Mouse (Mus musculus) kidney, adult 9 months (tissue): ENCODE data around the gene Slc11a2.

Experiments used
- DNase-seq: peaks from one replicate; pipeline ENCODE4 v3.0.0; 2022

Slc11a2 gene

DNA sequence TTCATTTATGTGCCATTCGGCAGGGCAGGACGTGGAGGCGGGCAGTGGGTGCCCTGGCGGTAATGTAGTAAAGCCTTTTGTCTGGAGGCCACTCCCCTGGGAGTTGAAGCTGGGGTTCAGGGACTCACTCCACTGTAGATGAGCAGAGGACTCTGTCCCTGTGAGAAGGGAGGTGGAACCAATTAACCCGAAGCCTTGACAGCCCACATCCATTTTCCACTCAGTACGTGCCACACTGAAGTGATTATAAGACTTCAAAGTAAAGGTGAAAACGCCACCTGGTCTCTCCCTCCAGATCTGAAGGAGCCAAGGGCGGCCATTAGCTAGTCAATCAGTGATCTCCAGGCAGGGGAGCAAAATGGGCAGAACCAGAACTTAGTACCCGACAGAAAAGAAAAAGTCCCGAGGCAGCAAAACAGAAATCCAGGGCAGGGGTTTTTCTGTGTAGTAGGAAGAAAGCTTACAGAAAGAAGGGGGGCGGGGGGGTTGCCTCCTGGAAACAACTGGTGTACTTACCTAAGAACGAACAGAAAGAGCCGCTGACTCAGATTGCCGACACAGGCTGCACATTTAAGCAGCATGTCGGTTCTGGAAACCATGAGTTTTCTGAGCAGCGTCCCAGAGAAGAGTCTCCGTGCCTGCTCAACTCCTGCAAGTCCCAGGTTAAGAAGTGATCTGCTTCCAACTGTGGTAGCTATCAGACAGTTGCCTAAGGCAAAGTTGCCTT is at the start of gene Slc11a2:
Gene Slc11a2, minus strand, starts transcription at position 677 of the 727 bp plus-strand sequence.
- peak; percentile 80 for DNase-seq

DNA sequence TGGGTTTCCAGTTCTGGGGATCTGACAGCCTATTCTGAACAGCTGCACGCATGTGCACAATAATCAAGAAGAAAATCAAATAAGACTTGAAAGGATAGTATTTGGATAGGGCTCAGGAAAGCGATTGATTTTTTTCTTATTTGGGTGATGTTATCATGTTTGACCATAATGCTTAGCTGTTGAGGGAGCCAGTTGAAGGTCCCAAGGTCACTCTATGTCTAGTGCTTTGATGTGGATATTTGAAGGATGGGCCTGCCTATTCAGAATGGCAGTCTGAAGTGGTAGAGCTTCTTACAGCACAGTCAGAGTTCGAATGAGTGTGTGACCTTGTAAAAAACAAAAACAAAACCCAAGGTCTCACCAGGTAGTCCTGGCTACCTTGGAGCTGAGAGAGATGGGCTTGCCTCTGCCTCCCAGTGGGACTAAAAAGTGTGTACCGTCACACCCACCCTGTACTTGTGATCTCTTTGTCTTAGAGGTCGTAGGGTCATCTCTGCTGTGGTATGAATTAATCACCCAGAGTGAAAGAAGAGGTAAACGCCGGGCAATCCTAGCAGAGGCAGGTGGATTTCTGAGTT is 49.1 kb upstream of the Slc11a2 start:
- no peak for DNase-seq

GRCm38 (mm10) chr15:100470037-100470436 is 45.2 kb upstream of the Slc11a2 start:
- peak; percentile 60 for DNase-seq

- no peak for DNase-seq
Measured at GRCm38 (mm10) chr15:100469189-100469545, 44.3 kb upstream of the Slc11a2 start.

DNA sequence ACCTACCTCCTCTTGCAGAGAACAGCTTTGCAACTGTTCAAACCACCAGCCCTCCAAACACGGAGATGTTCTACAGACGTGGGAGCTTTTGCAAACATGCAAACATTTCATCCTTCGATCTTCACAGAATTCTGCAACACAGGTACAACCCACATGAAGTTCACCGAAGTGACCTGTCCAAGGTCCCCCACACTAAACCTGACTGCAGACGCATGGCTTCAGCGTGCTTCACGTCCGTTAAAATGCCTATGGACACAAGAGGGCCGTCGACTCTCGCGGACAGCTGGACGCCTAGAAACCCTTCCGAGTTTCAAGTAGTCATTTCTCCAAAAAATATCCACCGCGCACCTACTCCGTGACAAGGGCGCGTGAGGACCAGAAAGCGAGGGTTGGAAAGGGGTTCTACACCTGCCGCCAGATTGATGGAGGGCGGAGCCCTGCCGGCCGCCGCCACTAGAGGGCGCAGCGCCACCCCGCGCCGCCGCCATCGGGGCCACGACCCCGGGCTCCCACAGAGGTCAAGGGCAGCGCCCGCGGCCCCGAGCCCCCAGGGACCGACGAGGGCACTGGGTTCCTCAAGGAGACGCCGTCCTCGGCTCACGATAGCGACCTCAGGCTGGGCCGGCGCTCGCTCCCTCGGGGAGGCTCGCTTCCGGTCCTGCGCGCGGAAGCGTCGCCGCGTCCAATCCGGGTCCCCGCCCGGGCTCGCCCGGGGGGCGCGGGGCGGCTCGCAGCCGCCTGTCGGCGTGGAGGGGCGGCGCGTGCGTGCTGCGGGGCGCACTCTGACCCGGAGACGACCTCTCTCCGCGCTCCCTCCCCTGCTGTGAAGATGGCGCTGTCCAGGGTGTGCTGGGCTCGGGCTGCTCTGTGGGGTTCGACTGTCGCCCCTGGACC is 43.7 kb upstream of the Slc11a2 start, which contains the start of gene Letmd1:
Gene Letmd1, plus strand, starts transcription at position 729 of the 894 bp plus-strand sequence.
- peak; percentile 91 for DNase-seq

GRCm38 (mm10) chr15:100467738-100468137 is 42.9 kb upstream of the Slc11a2 start:
- DNase-seq = no peak

GRCm38 (mm10) chr15:100465432-100465831 is 40.6 kb upstream of the Slc11a2 start:
- DNase-seq = no peak

GRCm38 (mm10) chr15:100463712-100464111 is 38.8 kb upstream of the Slc11a2 start:
- DNase-seq = peak; percentile 90

GRCm38 (mm10) chr15:100462086-100462485 is 37.2 kb upstream of the Slc11a2 start:
- DNase-seq = peak; percentile 92

- no peak for DNase-seq
Measured at GRCm38 (mm10) chr15:100461646-100462045, 36.8 kb upstream of the Slc11a2 start.

DNA sequence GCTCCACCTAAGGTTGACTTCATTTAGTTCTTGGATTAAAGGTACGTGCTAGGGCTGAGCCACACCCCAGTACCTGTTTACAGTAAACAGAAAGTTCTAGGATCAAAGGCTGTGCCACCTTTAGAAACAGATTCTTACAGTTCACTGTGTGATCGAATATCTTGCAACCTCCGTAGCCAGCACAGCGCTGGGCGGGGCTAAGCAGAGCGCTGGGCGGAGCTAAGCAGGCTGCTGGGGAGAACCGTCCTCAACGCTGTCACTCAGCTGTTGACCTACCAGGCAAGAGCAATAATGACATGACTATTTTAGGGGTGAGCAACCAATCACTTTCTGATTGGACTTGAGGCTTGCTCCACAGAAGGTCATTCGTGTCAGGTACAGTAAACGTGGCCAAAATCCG is 36.1 kb upstream of the Slc11a2 start:
- DNase-seq = peak; percentile 75

DNA sequence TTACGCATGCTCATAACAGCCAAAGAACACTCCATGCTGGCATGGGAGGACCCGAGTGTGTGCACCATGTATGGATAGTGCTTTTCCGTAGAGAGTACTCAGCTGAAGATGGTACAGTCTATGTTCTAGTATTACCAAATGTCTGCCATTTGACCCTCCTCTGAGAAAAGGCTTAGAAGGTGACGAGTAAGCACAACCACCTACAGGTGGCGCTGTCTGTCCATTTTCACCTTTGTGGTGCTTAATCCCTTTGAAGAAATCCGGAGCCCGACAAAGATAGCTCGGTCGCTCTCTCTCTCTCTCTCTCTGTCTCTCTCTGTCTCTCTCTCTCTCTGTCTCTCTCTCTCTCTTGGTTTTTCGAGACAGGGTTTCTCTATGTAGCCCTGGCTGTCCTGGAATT is 33.2 kb upstream of the Slc11a2 start:
- DNase-seq = peak; percentile 74

DNA sequence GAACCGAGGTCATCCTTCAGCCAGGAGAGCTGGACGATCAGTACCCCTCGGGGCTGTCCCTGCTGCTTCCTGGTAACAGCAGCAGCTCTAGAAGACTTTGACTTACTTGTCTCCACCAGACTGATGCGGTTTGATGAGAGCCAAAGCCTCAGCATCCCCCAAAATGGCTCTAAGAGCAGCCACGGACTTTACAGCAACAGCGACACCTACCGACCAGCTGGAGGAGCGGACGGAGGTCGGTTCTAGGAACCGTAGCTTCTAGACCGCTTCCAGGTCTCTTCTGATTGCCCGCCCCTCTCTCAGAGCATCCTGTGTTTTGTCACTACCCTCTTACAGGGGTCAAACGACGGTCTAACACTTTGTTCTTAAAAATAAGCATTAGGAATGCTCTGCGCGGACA is 32.5 kb upstream of the Slc11a2 start:
- peak; percentile 70 for DNase-seq

- DNase-seq = peak; percentile 94
Measured at GRCm38 (mm10) chr15:100456356-100456991, 31.6 kb upstream of the Slc11a2 start.

GRCm38 (mm10) chr15:100452486-100452885 is 27.6 kb upstream of the Slc11a2 start:
- no peak for DNase-seq

DNA sequence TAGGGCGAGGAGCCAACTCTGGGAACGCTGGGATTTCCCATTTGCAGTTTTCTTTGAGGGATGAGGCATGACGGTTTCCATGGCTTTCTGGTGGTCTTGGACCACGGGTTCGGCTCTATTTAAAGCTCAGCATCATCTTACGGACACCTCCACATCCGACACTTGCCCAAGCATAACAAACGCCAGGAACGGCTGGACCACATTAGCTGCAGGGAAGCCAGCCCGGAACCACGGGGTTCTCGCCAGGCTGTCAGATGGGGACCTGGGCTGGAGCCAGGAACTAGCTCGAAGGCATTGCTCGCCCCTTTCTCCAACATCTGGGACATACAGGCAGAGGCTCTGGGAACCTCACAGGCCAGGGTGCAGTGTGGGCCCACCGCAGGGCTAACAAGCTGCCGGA is 26.4 kb upstream of the Slc11a2 start:
- DNase-seq = no peak

- no peak for DNase-seq
Measured at GRCm38 (mm10) chr15:100449495-100449894, 24.6 kb upstream of the Slc11a2 start.

- no peak for DNase-seq
Measured at GRCm38 (mm10) chr15:100448572-100448971, 23.7 kb upstream of the Slc11a2 start.

DNA sequence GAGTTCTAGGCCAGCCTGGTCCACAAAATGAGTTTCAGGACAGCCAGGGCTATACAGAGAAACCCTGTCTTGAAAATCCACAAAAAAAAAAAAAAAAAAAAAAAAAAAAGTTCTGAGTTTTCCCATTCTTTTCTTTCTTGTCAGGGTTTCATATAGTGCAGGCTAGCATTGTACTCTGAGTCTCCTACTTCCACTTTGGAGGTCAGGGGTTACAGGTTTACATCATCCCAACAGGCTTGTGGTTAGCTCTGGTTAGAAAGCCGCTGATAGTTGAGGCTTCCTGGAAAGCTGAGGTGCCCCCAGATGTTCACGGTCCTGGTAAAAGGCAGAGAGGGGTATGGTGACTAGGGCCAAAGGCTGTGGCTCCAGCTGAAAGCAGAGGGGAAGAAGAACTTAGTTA is 22.0 kb upstream of the Slc11a2 start:
- DNase-seq = no peak

DNA sequence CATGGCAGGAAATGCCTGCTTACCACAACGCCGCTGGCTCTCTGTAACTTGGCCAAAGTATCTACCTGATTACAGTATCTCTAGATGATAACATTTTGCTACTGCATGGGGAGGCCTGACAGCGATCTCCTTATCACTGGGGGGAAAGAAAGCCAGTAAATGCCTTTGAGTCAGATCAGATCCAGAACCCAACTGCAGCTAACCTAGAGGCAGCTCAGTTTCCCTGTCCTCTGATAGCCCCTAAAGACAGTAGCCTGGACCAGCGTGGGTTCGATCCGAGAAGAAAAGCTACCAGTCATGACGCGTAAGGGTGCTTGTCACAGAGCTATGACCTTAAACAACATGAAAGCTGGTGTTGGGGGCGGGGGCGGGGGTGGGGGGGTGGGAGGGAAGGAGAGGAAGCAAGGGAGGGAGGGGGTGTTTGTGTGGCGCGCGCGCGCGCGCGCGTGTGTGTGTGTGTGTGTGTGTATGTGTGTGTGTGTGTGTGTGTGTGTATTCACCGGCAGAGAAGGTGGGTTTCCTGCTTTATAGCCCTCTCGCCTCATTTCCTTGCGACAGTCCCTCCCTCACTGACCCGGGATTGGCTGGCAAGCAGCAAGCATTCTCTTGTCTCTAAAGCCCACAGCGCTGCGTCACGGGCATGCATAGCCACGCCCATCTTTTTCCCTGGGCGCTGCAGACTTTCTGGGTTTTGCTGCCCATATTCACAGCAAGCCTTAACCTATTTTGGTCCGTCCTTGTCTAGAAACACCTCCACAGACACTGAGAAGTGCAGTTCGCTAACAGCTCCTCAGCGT is 18.5 kb upstream of the Slc11a2 start:
- DNase-seq = peak; percentile 89

GRCm38 (mm10) chr15:100436518-100436917 is 11.6 kb upstream of the Slc11a2 start:
- DNase-seq = no peak

DNA sequence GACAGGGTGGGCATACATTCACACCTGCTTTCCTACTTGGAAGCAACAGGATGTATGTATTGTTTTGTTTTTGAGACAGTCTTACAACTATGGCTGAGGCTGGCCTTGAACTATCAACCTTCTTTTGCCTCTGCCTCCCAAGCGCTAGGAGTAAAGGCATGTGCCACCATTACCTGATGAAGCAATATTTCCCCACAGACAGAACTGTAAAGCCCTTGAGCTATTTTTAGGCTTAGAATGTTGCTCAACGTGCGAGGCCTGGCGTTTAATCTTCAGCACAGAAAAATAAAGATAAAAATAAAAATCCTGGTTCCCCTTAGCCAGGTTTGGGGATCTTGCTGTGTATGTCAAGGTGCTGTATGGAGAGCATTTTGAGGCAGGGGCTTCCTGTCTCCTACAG is 11.2 kb upstream of the Slc11a2 start:
- DNase-seq = no peak
